Mouse (Mus musculus) urinary bladder, postnatal 36 days (tissue): ENCODE measurements around the gene Gm2115.

Source experiments
- DNase-seq, 2 experiments: peaks; one replicate each; pipeline ENCODE4 v3.0.0; 2022; ENCODE audit warnings: low spot score in 2 of 2, mixed read lengths in 1 of 2

The Gm2115 gene

GRCm38 (mm10) chr7:84528796-84529533 lies at the start of gene Gm2115:
Gene Gm2115, plus strand, starts transcription at chr7:84528954.
- DNase-seq = peak; percentile 2 to 5

GRCm38 (mm10) chr7:84483447-84484407 lies 45.0 kb upstream of the Gm2115 start:
- DNase-seq = no peak

DNA sequence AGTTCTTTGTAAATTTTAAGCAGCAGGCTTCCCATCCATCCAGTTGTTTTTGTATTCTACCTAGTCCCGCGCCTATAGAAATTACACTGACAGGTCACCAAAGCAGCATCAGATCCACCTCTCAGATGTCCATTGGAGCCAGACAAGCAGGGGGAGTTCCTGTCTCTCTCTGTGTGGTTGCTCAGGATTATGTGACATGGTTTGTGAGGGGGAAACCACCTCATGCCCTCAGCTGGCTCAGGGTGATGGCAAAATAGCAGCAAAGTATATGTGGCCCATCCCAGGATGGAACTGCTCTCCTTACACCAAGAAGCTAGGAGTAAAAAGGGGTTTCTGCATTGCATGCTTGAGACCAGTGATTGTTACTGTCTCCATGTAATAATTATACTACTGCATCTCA lies 42.3 kb upstream of the Gm2115 start:
- DNase-seq = no peak

GRCm38 (mm10) chr7:84503163-84503562 lies 25.6 kb upstream of the Gm2115 start:
- no peak for DNase-seq

- DNase-seq = no peak
Observed at GRCm38 (mm10) chr7:84518533-84519198, 10.1 kb upstream of the Gm2115 start.

DNA sequence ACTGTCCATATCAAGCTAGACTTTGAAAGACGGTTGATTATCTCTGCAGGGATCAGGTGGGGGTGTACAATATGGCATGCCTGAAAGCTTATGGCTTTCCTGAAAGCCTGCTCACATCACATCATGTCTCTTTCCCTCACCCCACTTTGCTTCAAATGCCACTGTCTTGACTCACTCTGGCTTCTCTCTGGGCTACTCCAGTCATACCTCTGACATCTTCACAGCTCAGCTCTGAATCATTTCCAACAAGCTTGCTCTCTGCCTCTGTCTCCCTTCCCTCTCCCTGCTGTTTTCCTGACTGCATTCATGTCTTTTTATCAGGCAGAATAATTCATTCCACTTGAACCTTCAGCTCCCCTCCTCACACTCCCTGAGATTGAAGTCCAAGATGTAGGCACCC lies 7.4 kb upstream of the Gm2115 start:
- DNase-seq = no peak

GRCm38 (mm10) chr7:84522426-84522825 lies 6.3 kb upstream of the Gm2115 start:
- DNase-seq = no peak

DNA sequence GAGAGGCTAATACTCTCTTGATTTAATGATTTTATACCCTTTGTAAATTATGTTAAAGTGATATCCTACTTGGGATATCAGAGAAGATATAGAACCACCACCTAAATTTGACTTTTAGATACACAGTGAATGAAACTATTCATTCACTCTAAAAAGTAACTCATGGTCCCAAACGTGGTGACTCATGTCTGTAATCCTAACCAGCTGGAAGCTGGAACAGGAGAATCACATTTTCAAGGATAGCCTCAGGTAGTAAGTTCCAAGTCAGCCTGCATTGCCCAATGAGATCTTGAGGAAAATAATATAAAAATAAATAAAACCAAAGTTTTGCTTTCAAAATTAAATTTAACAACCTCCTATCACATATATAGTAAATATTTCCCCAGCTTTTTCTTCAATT lies 2.6 kb upstream of the Gm2115 start:
- no peak for DNase-seq

DNA sequence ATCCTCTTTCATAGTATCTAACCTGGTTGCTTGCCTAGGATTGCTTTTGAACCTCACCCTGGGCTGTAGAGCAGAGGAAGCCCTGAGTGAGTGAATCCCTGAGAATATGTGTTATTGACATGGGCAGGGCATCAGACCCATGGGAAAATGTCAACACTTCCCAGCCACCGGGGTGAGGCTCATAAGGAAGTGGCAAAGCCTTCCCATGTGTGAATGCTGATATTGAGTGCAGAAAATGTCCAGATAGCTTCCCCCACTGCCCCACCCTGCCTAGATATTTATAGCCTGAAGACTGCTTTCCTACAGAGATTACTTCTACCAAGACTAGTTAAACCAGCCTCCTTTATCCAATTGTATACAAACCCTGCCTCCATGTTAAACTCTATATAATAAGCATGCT lies 4.0 kb downstream of the Gm2115 start:
- no peak for DNase-seq

DNA sequence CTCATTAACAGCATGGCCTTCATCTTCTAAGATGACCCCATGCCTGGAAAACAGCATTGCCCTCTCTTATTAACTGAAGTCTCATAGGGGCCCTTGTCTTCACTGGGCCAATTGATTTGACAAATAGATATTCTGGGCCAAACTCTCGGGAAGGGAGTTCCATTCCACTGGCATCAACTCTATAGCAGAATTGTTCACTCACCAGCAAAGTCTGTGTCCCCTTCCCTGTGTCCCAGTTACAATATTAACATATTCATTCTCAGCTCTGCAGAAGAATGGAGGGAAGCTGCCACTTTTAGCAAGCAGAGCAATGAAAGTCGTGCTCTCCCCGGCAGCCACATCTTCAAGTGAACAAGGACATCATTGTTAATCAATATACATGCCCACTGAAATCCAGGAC lies 5.9 kb downstream of the Gm2115 start:
- no peak for DNase-seq

- DNase-seq = no peak
Observed at GRCm38 (mm10) chr7:84544946-84545345, 16.2 kb downstream of the Gm2115 start.

DNA sequence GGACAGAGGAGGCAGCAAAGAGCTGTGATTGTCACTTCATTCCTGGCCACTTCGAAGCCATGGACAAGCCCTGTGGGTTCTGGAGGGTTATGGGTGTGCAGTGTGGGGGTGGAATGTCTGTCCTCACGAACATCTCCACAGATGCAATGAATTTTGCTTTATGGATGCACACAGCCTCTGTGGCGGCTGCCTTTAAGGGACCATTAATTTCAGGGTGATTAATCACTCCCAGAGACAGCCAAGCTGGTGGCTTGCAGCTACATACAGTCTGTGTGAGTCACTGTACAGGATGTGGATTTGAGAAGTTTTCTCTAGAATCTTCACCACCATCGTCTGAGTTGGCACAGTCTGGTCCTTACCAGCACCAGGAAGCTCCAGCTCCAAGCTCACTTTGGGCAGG lies 17.9 kb downstream of the Gm2115 start:
- DNase-seq = no peak

- DNase-seq = no peak
Observed at GRCm38 (mm10) chr7:84551472-84551871, 22.7 kb downstream of the Gm2115 start.

DNA sequence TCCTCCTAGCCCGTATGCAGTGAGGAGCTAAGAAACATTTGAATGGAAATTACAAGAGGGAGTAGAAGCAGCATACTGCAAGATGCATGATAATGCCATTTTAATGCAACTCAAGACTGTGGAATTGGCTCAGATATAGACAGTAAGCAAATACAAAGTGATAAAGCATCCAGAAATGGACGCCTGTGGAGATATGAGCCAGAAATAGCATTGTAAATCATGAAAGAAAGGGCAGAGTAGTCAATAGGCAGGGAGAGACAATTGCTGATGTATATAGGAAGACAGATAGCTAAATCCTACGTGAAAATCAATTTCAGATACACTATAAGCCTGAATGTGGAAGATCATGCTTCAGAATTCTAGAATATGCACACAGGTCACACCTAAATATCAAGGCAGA lies 26.5 kb downstream of the Gm2115 start:
- DNase-seq = no peak

DNA sequence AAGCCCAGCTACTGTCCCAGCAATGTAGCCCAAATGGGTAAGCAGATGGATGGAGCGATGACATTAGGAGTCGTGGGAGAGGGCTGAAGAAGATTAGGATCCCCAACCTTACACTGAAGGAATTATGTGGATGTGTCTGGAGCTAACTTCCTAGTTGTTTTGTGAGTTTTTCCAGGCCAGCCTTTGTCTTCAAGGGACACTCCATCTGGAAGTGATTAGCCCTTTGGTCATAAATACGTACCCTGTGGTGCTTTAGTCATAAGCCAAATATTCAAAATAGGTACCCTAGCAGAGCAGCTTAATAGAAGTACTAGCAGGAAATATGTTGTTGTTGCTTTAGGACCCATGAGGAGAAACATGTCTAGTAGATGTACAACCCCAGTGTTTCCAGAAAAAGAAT lies 28.6 kb downstream of the Gm2115 start:
- DNase-seq = no peak

DNA sequence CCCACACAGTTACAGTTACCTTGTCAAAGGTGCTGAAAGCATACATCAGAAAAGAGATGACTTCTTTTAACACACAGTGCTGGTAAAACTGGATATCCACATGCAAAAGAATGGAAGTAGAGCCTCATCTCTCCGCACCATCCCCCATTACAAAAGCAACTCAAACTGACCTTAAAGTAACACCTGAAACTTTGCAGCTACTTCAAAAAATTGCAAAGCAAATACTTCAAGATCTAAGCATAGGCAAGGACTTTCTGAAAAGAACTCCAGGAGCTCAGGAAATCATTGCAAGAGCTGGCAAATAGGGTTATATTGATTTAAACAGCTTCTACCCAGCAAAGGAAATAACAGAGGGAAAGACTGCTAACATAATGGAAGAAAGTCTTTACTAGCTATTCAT lies 31.7 kb downstream of the Gm2115 start:
- no peak for DNase-seq

DNA sequence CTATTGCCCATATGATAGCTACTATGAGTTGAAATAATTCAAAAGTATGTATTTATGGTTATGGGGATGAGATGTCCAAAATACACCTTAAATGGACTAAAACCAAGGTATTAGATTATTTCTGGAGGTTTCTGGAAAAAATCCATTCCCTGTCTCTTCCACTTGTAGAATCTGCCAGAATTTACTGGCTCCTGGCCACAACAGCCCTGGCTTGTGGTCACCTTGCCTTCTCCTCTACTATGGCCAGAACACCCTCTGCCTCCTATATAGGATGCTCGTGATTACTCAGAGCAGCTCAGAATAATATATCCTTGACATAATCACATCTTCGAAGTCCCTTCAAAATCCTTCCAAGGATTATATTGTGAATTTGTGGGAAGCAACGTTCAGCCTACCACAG lies 35.5 kb downstream of the Gm2115 start:
- DNase-seq = no peak

GRCm38 (mm10) chr7:84566200-84566599 lies 37.4 kb downstream of the Gm2115 start:
- no peak for DNase-seq

- DNase-seq = no peak
Observed at GRCm38 (mm10) chr7:84577034-84577433, 48.3 kb downstream of the Gm2115 start.

DNA sequence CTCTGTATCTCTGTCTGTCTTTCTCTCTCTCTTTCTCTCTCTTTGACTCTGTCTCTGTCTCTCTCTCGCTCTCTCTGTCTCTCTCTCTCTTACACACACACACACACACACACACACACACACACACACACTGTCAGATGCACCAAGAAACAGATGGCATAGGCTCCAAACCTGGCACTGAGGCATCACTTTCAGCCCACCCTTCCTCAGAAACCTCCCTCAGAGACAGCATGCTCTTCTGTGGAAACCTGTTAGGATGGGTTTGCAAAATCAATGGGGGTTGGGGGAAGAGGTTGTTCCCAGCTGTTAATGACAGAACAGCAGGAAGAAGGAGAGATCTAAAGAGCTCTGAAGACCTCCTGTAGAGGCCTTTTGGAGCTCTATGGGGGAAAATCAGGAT lies 50.1 kb downstream of the Gm2115 start:
- DNase-seq = no peak

DNA sequence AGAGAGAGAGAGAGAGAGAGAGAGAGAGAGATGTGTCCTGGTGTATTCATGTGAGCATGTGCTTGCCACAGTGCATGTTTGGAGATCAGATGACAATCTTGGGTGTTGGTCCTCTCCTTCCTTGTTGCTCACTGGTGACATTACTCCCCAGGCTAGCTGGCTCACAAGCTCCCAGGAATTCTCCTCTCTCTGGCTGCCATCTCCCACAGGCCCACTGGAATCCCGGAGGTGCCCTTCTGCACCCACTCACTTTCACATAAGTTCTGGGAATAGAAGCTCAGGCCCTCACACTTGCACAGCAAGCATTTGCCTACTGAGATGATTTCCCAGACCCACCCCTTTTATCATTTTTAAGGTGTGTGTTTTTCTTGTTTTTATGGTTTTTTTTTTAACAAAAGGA lies 51.0 kb downstream of the Gm2115 start:
- DNase-seq = no peak

- DNase-seq = no peak
Observed at GRCm38 (mm10) chr7:84585086-84585485, 56.3 kb downstream of the Gm2115 start.
